Comparison of ENCODE assay signal across 8 mouse cellular contexts in the genomic region with DNA sequence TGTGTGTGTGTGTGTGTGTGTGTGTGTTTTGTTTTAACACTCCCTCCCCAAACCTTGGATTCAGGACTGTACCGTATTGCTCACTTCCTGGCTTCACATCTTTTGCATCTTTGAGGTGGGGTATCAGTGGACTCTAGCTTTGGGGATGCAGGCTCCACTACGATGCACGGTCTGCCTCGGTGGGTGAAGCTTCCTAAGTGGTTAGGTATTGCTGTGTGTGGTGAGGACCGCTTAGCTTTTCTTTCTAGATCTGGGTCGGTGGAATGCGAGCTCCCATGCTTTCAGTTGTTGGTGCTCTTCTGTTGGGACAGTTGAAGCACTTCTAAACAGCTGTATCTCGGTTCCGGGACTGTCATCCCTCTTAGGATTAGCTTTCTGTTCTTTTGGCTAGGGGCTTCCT. TPM values are rescaled to one million over a fixed set of nuclear protein-coding genes. Genes with fewer than 3 reads are reported as not detected.
DNase-seq lines count a peak whose midpoint lies in the region; ATAC-seq and TF ChIP-seq lines count a peak whose summit lies in the region.

No protein-coding gene starts in this region.

- H3K27ac ChIP-seq in cerebellum, adult 2 months (ENCODE audit: insufficient read depth, low read length), result no peak overlapping the region
- peak overlapping the region; percentile 42 for H3K27ac ChIP-seq in thymus, adult 2 months (ENCODE audit: control insufficient read depth, insufficient read depth, low read length)
- 0 out of 2 replicates have a peak overlapping the region, but pooled peaks have one; percentile 93 for H3K27ac ChIP-seq in limb, embryonic 14.5 days (replicated peaks; ENCODE audit: low read depth, low read length)
- H3K27ac ChIP-seq in stomach, embryonic 16.5 days (ENCODE audit: low read length), result no peak overlapping the region

- no peak for TF ChIP-seq POLR2A in cerebellum, adult 2 months (IDR thresholded peaks at IDR 0.05; ENCODE audit: borderline replicate concordance, insufficient read depth, low read length)
- TF ChIP-seq POLR2A in thymus, adult 2 months (IDR thresholded peaks at IDR 0.05; ENCODE audit: control insufficient read depth, extremely low read depth, insufficient read depth, low read length, poor library complexity), result no peak
- no peak for TF ChIP-seq POLR2A in limb, embryonic 14.5 days (IDR thresholded peaks at IDR 0.05; ENCODE audit: borderline replicate concordance, extremely low read depth, insufficient read depth, insufficient read length)

- H3K4me2 ChIP-seq in limb, embryonic 14.5 days (replicated peaks; ENCODE audit: low read depth, low read length, severe bottlenecking), result peak overlapping the region; percentile 61
- peak overlapping the region; percentile 91 for H3K4me2 ChIP-seq in stomach, embryonic 16.5 days (ENCODE audit: low read depth, low read length)

- no peak for TF ChIP-seq CTCF in cerebellum, adult 2 months (IDR thresholded peaks at IDR 0.05; ENCODE audit: borderline replicate concordance, insufficient read depth, low read depth, low read length)
- no peak for TF ChIP-seq CTCF in thymus, adult 2 months (IDR thresholded peaks at IDR 0.05; ENCODE audit: borderline replicate concordance, control insufficient read depth, extremely low read depth, insufficient read depth, low read length, poor library complexity)

- no peak for DNase-seq in cerebellum, adult 2 months
- no peak for DNase-seq in cerebellum, adult 9-10 months
- no peak for DNase-seq in thymus, adult 2 months
- DNase-seq in thymus, postnatal 4 days, result no peak
- DNase-seq in limb, embryonic 14.5 days (ENCODE audit: low spot score), result no peak
- no peak for DNase-seq in right cerebral cortex, postnatal 10 days (ENCODE audit: low spot score in 2 of 2)
- DNase-seq in layer of hippocampus, postnatal 36 days, result no peak

- no peak for ATAC-seq in limb, embryonic 14.5 days (ENCODE audit: low FRiP score, low read depth)
- ATAC-seq in stomach, embryonic 16.5 days (ENCODE audit: insufficient read depth, low FRiP score), result no peak

- peaks cover 6% of the 10 kb centered on the region for H3K36me3 ChIP-seq in thymus, adult 2 months (ENCODE audit: control insufficient read depth, insufficient read depth, low read length)
- peaks cover 30% of the 10 kb centered on the region for H3K36me3 ChIP-seq in limb, embryonic 14.5 days (ENCODE audit: control insufficient read depth, insufficient read depth, low read length)
- H3K36me3 ChIP-seq in stomach, embryonic 16.5 days (ENCODE audit: control insufficient read depth, insufficient read depth, low read length), result 0 out of 2 replicates have a peak, but pooled peaks cover 5% of the 10 kb centered on the region

- H3K27me3 ChIP-seq in cerebellum, adult 2 months (ENCODE audit: control insufficient read depth, insufficient read depth, low read length), result no peaks in the 10 kb centered on the region
- no peaks in the 10 kb centered on the region for H3K27me3 ChIP-seq in thymus, adult 2 months (ENCODE audit: control insufficient read depth, insufficient read depth, low read length)
- no peaks in the 10 kb centered on the region for H3K27me3 ChIP-seq in limb, embryonic 14.5 days (ENCODE audit: control insufficient read depth, insufficient read depth, low read length)
- no peaks in the 10 kb centered on the region for H3K27me3 ChIP-seq in stomach, embryonic 16.5 days (ENCODE audit: control insufficient read depth, insufficient read depth, low read length)

- H3K9me3 ChIP-seq in limb, embryonic 14.5 days (ENCODE audit: control insufficient read depth, low read length), result no peaks in the 10 kb centered on the region
- H3K9me3 ChIP-seq in stomach, embryonic 16.5 days (replicated peaks; ENCODE audit: control insufficient read depth, low read length), result no peaks in the 10 kb centered on the region

- peak overlapping the region; percentile 79 for H3K4me3 ChIP-seq in cerebellum, adult 2 months (replicated peaks; ENCODE audit: insufficient read depth, low read depth, low read length)
- H3K4me3 ChIP-seq in thymus, adult 2 months (ENCODE audit: control insufficient read depth, insufficient read depth, low read length), result peak overlapping the region; percentile 92
- peak overlapping the region; percentile 95 for H3K4me3 ChIP-seq in limb, embryonic 14.5 days (replicated peaks; ENCODE audit: low read length)
- H3K4me3 ChIP-seq in stomach, embryonic 16.5 days (replicated peaks; ENCODE audit: low read length), result peak overlapping the region; percentile 91

- H3K4me1 ChIP-seq in cerebellum, adult 2 months (ENCODE audit: control insufficient read depth, insufficient read depth, low read length), result peaks cover 10% of the 10 kb centered on the region; the same call in 1 of the 2 replicates
- peaks cover 18% of the 10 kb centered on the region for H3K4me1 ChIP-seq in thymus, adult 2 months (replicated peaks; ENCODE audit: control insufficient read depth, insufficient read depth, low read length)
- peaks cover 27% of the 10 kb centered on the region for H3K4me1 ChIP-seq in limb, embryonic 14.5 days (ENCODE audit: control insufficient read depth, insufficient read depth, low read length)
- peaks cover 24% of the 10 kb centered on the region for H3K4me1 ChIP-seq in stomach, embryonic 16.5 days (ENCODE audit: control insufficient read depth, insufficient read depth, low read length)

- 4% methylated on average over 9 of the region's 9 CpGs for whole genome bisulfite sequencing in cerebellum, adult 2 months
- 6% methylated on average over 9 of the region's 9 CpGs for WGBS in thymus, adult 2 months
- 18% methylated on average over 9 of the region's 9 CpGs for WGBS in limb, embryonic 14.5 days
- WGBS in stomach, embryonic 16.5 days, result 6% methylated on average over 9 of the region's 9 CpGs

- peak overlapping the region; percentile 98 for H3K9ac ChIP-seq in limb, embryonic 14.5 days (ENCODE audit: low read depth, low read length, severe bottlenecking)
- peak overlapping the region; percentile 99 for H3K9ac ChIP-seq in stomach, embryonic 16.5 days (ENCODE audit: low read length)

RNA-seq across cellular contexts. Expression of a gene that starts 1.1 kb away (rescaled TPM):
- 60.9 and 61.1 TPM in 2 replicates for polyA plus RNA-seq in cerebellum, adult 2 months (2012; rRNA removed)
- polyA plus RNA-seq in thymus, adult 2 months (2012; rRNA removed), result 185 and 202 TPM in 2 replicates
- 108 and 144 TPM in 2 replicates for polyA plus RNA-seq in limb, embryonic 14.5 days (2012; rRNA removed)
- 63.8 and 72.1 TPM in 2 replicates for polyA plus RNA-seq in limb, embryonic 14.5 days (2014; fragmentation: Nextera tagmentation; extraction: Ambion mirVana)
- 43.0 and 44.5 TPM in 2 replicates for polyA plus RNA-seq in stomach, embryonic 16.5 days (2015; fragmentation: Nextera tagmentation; extraction: Ambion mirVana)
- total RNA-seq in layer of hippocampus, postnatal 36 days (2021), result 10 to 100 TPM; 62.1 to 74.5 TPM

RNA-seq across cellular contexts. Expression of a gene that starts 16.4 kb away (rescaled TPM):
- 70.9 and 79.1 TPM in 2 replicates for polyA plus RNA-seq in cerebellum, adult 2 months (2012; rRNA removed)
- polyA plus RNA-seq in thymus, adult 2 months (2012; rRNA removed), result 42.4 and 48.6 TPM in 2 replicates
- polyA plus RNA-seq in limb, embryonic 14.5 days (2012; rRNA removed), result 52.0 and 64.9 TPM in 2 replicates
- 85.6 and 87.5 TPM in 2 replicates for polyA plus RNA-seq in limb, embryonic 14.5 days (2014; fragmentation: Nextera tagmentation; extraction: Ambion mirVana)
- 79.4 and 89.0 TPM in 2 replicates for polyA plus RNA-seq in stomach, embryonic 16.5 days (2015; fragmentation: Nextera tagmentation; extraction: Ambion mirVana)
- total RNA-seq in layer of hippocampus, postnatal 36 days (2021), result 10 to 100 TPM; 52.9 to 56.3 TPM

RNA-seq across cellular contexts. Expression of a gene that starts 16.5 kb away (rescaled TPM):
- polyA plus RNA-seq in cerebellum, adult 2 months (2012; rRNA removed), result 33.2 and 34.5 TPM in 2 replicates
- 9.4 and 12.5 TPM in 2 replicates for polyA plus RNA-seq in thymus, adult 2 months (2012; rRNA removed)
- polyA plus RNA-seq in limb, embryonic 14.5 days (2012; rRNA removed), result 21.5 and 31.9 TPM in 2 replicates
- 24.7 and 24.8 TPM in 2 replicates for polyA plus RNA-seq in limb, embryonic 14.5 days (2014; fragmentation: Nextera tagmentation; extraction: Ambion mirVana)
- polyA plus RNA-seq in stomach, embryonic 16.5 days (2015; fragmentation: Nextera tagmentation; extraction: Ambion mirVana), result 17.7 and 19.0 TPM in 2 replicates
- 10 to 100 TPM; 32.0 to 49.6 TPM for total RNA-seq in layer of hippocampus, postnatal 36 days (2021)

RNA-seq across cellular contexts. Expression of a gene that starts 19.5 kb away (rescaled TPM):
- polyA plus RNA-seq in cerebellum, adult 2 months (2012; rRNA removed), result 12.0 and 12.9 TPM in 2 replicates
- 4.3 and 4.9 TPM in 2 replicates for polyA plus RNA-seq in thymus, adult 2 months (2012; rRNA removed)
- polyA plus RNA-seq in limb, embryonic 14.5 days (2012; rRNA removed), result 6.0 and 10.5 TPM in 2 replicates
- polyA plus RNA-seq in limb, embryonic 14.5 days (2014; fragmentation: Nextera tagmentation; extraction: Ambion mirVana), result 12.6 and 14.6 TPM in 2 replicates
- polyA plus RNA-seq in stomach, embryonic 16.5 days (2015; fragmentation: Nextera tagmentation; extraction: Ambion mirVana), result 12.0 and 14.3 TPM in 2 replicates
- total RNA-seq in layer of hippocampus, postnatal 36 days (2021), result 1 to 10 TPM; 5.2 to 6.2 TPM

RNA-seq across cellular contexts. Expression of a gene that starts 29.0 kb away (rescaled TPM):
- 426 and 441 TPM in 2 replicates for polyA plus RNA-seq in cerebellum, adult 2 months (2012; rRNA removed)
- polyA plus RNA-seq in thymus, adult 2 months (2012; rRNA removed), result 231 and 311 TPM in 2 replicates
- polyA plus RNA-seq in limb, embryonic 14.5 days (2012; rRNA removed), result 232 and 238 TPM in 2 replicates
- polyA plus RNA-seq in limb, embryonic 14.5 days (2014; fragmentation: Nextera tagmentation; extraction: Ambion mirVana), result 494 and 527 TPM in 2 replicates
- 457 and 491 TPM in 2 replicates for polyA plus RNA-seq in stomach, embryonic 16.5 days (2015; fragmentation: Nextera tagmentation; extraction: Ambion mirVana)
- 100 to 1,000 TPM; 577 to 589 TPM for total RNA-seq in layer of hippocampus, postnatal 36 days (2021)

Comparison
In these comparisons a context has a peak if more than half of its experiments do, and no peak if none do; other contexts are left out.
1. H3K27ac ChIP-seq: peak in thymus, adult 2 months (single experiment) and limb, embryonic 14.5 days (single experiment); none in cerebellum, adult 2 months (single experiment) and stomach, embryonic 16.5 days (single experiment).
2. Peak in every context shown above with its lines, with median percentiles within 50 percentile points of each other: H3K4me3 ChIP-seq.